Mouse (Mus musculus): Measurements from ENCODE around the gene Drd4. TPM values are rescaled to one million over a fixed set of nuclear protein-coding genes. Genes with fewer than 3 reads are reported as not detected.

Drd4 gene
- total and polyA plus RNA-seq, 3 experiments = not detected

- H3K27me3 ChIP-seq (replicated peaks) = no peaks in the 10 kb centered on the region
- H3K9me3 ChIP-seq (replicated peaks; ENCODE audit: low read length) = no peaks in the 10 kb centered on the region
- no peak overlapping the region for H3K9ac ChIP-seq (ENCODE audit: insufficient read depth, low read depth)
- no peak for DNase-seq (ENCODE audit: extremely low read depth)
- peaks cover 5 to 26% of the 10 kb centered on the region in 2 experiments for H3K4me1 ChIP-seq (ENCODE audit: control insufficient read depth in 1 of 2, insufficient read depth in 2 of 2)
- no peak overlapping the region for H3K4me3 ChIP-seq (replicated peaks in 1 of 3; ENCODE audit: low read depth in 2 of 3, low read length in 2 of 3, poor library complexity in 1 of 3)
- H3K79me2 ChIP-seq (replicated peaks; ENCODE audit: control insufficient read depth, extremely low read depth, insufficient read depth, poor library complexity, severe bottlenecking) = no peaks in the 10 kb centered on the region
- in situ Hi-C loops (cut with MboI; ENCODE audit: low pct_ligation_motif_present, low pct_unique_long_range_greater_than_20kb, low sequenced_read_pairs) (no loop called here), dilution Hi-C loops (cut with MboI; ENCODE audit: extremely low pct_ligation_motif_present, extremely low pct_unique_long_range_greater_than_20kb, low sequenced_read_pairs) (no loop called here)
- H3K36me3 ChIP-seq (replicated peaks in 1 of 2; ENCODE audit: control insufficient read depth in 1 of 2, insufficient read depth in 1 of 2, low read length in 1 of 2) = peaks cover 0 to 31% of the 10 kb centered on the region in 2 experiments
- no peak for TF ChIP-seq MYC (IDR thresholded peaks at IDR 0.05; ENCODE audit: low read depth, low read length)
- TF ChIP-seq ZKSCAN1 (IDR thresholded peaks at IDR 0.05; ENCODE audit: borderline replicate concordance, low read depth, low read length) = no peak
- TF ChIP-seq SMC3 (IDR thresholded peaks at IDR 0.05; ENCODE audit: low read depth, low read length) = no peak
- H3K27ac ChIP-seq (ENCODE audit: insufficient read depth, low read depth) = no peak overlapping the region
- H3K4me2 ChIP-seq (ENCODE audit: insufficient read depth, low read depth, poor library complexity, severe bottlenecking) = no peak overlapping the region
Measured at GRCm38 (mm10) chr7:141270631-141271030, 21.2 kb upstream of the Drd4 start.

GRCm38 (mm10) chr7:141275356-141275755 is 16.4 kb upstream of the Drd4 start:
- in situ Hi-C loops (cut with MboI; ENCODE audit: low pct_ligation_motif_present, low pct_unique_long_range_greater_than_20kb, low sequenced_read_pairs) = loop anchor here (5.0 kb wide), 1 partner anchor 42 kb away; no protein-coding TSS in a partner anchor
- Histone ChIP-seq H3K9ac (ENCODE audit: insufficient read depth, low read depth) (peak overlapping the region; percentile 58; the same call in 1 of the 2 replicates), H3K9me3 (replicated peaks; ENCODE audit: low read length) (no peaks in the 10 kb centered on the region), H3K36me3 (replicated peaks in 1 of 2; ENCODE audit: control insufficient read depth in 1 of 2, insufficient read depth in 1 of 2, low read length in 1 of 2) (peaks cover 0 to 22% of the 10 kb centered on the region in 2 experiments), H3K79me2 (replicated peaks; ENCODE audit: control insufficient read depth, extremely low read depth, insufficient read depth, poor library complexity, severe bottlenecking) (no peaks in the 10 kb centered on the region), H3K27me3 (replicated peaks) (no peaks in the 10 kb centered on the region), H3K4me1 (ENCODE audit: control insufficient read depth in 1 of 2, insufficient read depth in 2 of 2) (peaks cover 36 to 62% of the 10 kb centered on the region in 2 experiments), H3K4me2 (ENCODE audit: insufficient read depth, low read depth, poor library complexity, severe bottlenecking) (peak overlapping the region; percentile 53), H3K4me3 (replicated peaks in 1 of 3; ENCODE audit: low read depth in 2 of 3, low read length in 2 of 3, poor library complexity in 1 of 3) (peak overlapping the region; percentile 30 to 42 (median 38)), H3K27ac (ENCODE audit: insufficient read depth, low read depth) (peak overlapping the region; percentile 93)
- dilution Hi-C loops (cut with MboI; ENCODE audit: extremely low pct_ligation_motif_present, extremely low pct_unique_long_range_greater_than_20kb, low sequenced_read_pairs) = no loop called here
- peak; percentile 87 for DNase-seq (ENCODE audit: extremely low read depth)
- TF ChIP-seq POLR2AphosphoS2 (IDR thresholded peaks at IDR 0.05; ENCODE audit: low read depth, low read length) (no peak), BHLHE40 (IDR thresholded peaks at IDR 0.05; ENCODE audit: low read depth, low read length) (peak; percentile 80), IRF4 (IDR thresholded peaks at IDR 0.05; ENCODE audit: low read depth, low read length) (peak; percentile 81; the same call in 1 of the 2 replicates), UBTF (IDR thresholded peaks at IDR 0.05; ENCODE audit: low read depth, low read length) (0 out of 2 replicates have a peak, but pooled peaks have one; percentile 62), JUND (conservative IDR thresholded peaks at IDR 0.05; ENCODE audit: low read depth, low read length) (peak; percentile 38; the same call in 1 of the 2 replicates), CHD2 (IDR thresholded peaks at IDR 0.05; ENCODE audit: low read length) (peak; percentile 70), MEF2A (IDR thresholded peaks at IDR 0.05; ENCODE audit: borderline replicate concordance, low read depth, low read length) (peak; percentile 84), PAX5 (IDR thresholded peaks at IDR 0.05; ENCODE audit: low read length) (no peak), MYC (IDR thresholded peaks at IDR 0.05; ENCODE audit: low read depth, low read length) (0 out of 2 replicates have a peak, but pooled peaks have one; percentile 66), TBP (conservative IDR thresholded peaks at IDR 0.05; ENCODE audit: low read depth, low read length) (0 out of 2 replicates have a peak, but pooled peaks have one; percentile 46), MXI1 (IDR thresholded peaks at IDR 0.05; ENCODE audit: low read depth, low read length) (peak; percentile 46; the same call in 1 of the 2 replicates), CHD1 (IDR thresholded peaks at IDR 0.05; ENCODE audit: low read depth, low read length) (peak; percentile 98), MAFK (IDR thresholded peaks at IDR 0.05; ENCODE audit: insufficient replicate concordance, low read length) (peak; percentile 53; the same call in 1 of the 2 replicates), NELFE (IDR thresholded peaks at IDR 0.05; ENCODE audit: low read depth, low read length) (peak; percentile 28; the same call in 1 of the 2 replicates), SIN3A (IDR thresholded peaks at IDR 0.05; ENCODE audit: low read length) (peak; percentile 87), ELF1 (IDR thresholded peaks at IDR 0.05; ENCODE audit: low read depth, low read length) (peak; percentile 42), USF1 (IDR thresholded peaks at IDR 0.05; ENCODE audit: low read depth, low read length) (no peak), MAX (IDR thresholded peaks at IDR 0.05; ENCODE audit: low read length) (peak; percentile 64), KAT2A (IDR thresholded peaks at IDR 0.05; ENCODE audit: insufficient replicate concordance, low read length) (0 out of 2 replicates have a peak, but pooled peaks have one; percentile 58), MAZ (IDR thresholded peaks at IDR 0.05; ENCODE audit: low read depth, low read length) (peak; percentile 85), ZNF384 (IDR thresholded peaks at IDR 0.05; ENCODE audit: low read depth, low read length) (peak; percentile 22; the same call in 1 of the 2 replicates), ZC3H11A (IDR thresholded peaks at IDR 0.05; ENCODE audit: low read depth, low read length) (no peak), TCF12 (IDR thresholded peaks at IDR 0.05; ENCODE audit: low read depth, low read length) (peak; percentile 93), RAD21 (IDR thresholded peaks at IDR 0.05; ENCODE audit: low read depth, low read length) (no peak; the same call in 1 of the 2 replicates), POLR2A (IDR thresholded peaks at IDR 0.05; ENCODE audit: low read depth, low read length) (0 out of 2 replicates have a peak, but pooled peaks have one; percentile 40), HCFC1 (IDR thresholded peaks at IDR 0.05; ENCODE audit: low read depth, low read length) (peak; percentile 45; the same call in 1 of the 2 replicates), RCOR1 (conservative IDR thresholded peaks at IDR 0.05; ENCODE audit: low read depth, low read length) (peak; percentile 75), JUN (IDR thresholded peaks at IDR 0.05; ENCODE audit: insufficient read depth, low read depth, low read length) (peak; percentile 22; the same call in 1 of the 2 replicates), ZKSCAN1 (IDR thresholded peaks at IDR 0.05; ENCODE audit: borderline replicate concordance, low read depth, low read length) (no peak), EP300 (IDR thresholded peaks at IDR 0.05; ENCODE audit: low read length) (peak; percentile 93), ETS1 (conservative IDR thresholded peaks at IDR 0.05; ENCODE audit: low read depth, low read length) (peak; percentile 84)
